In the genomic region with DNA sequence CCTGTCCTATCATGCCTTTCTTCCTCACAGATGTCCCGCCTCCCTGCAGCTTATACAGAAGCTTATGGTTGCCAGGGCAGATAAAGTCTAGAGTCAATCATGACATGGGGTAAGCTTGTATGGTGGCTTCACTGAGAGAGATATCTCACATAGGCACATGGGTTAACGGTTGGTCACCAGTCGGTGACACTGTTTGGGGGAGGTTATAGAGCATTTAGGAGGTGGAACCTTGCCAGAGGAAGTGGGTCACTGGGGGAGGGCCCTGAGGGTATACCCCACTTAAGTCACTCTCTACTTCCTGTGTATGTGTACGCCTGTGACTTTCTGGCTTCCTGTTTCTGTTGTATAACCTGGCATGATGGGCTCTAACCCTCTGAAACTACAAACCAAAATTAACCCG, we compare ENCODE assay signal across 12 mouse cellular contexts.
DNase-seq lines count a peak whose midpoint lies in the region; ATAC-seq and TF ChIP-seq lines count a peak whose summit lies in the region.
"Had no signal": no experiment of that assay in that cellular context is flagged by ENCODE, and none has a peak within 500 bp of the region (broad histone marks: within the 10 kb centered on the region; RNA-seq: fewer than 3 reads in every experiment).

No protein-coding gene starts in this region.

- H3K27me3 ChIP-seq in MEL (ENCODE audit: control insufficient read depth in 1 of 2, insufficient read depth in 2 of 2, low read length in 2 of 2), result no peaks in the 10 kb centered on the region
- H3K27me3 ChIP-seq in liver, embryonic 12.5 days (replicated peaks), result no peaks in the 10 kb centered on the region
- H3K27me3 ChIP-seq in hindbrain, embryonic 11.5 days (ENCODE audit: control insufficient read depth, insufficient read depth, low read length), result no peaks in the 10 kb centered on the region
- H3K27me3 ChIP-seq: megakaryocyte, embryonic 14.5 days had no signal

- peak; percentile 53 for DNase-seq in A20 (ENCODE audit: low read depth, low spot score)
- DNase-seq in MEL (ENCODE audit: low read depth, low spot score), result peak; percentile 98
- peak; percentile 57 to 58 for DNase-seq in spleen, postnatal 36 days (ENCODE audit: low spot score in 2 of 2)
- no peak for DNase-seq in hindbrain, embryonic 11.5 days (ENCODE audit: low spot score)
- no peak for DNase-seq in heart, postnatal 25 days (ENCODE audit: low spot score)
- no peak for DNase-seq in heart, postnatal 36 days
- no peak for DNase-seq in lung, postnatal 14 days
- DNase-seq: embryo, embryonic 11 days had no signal

- H3K36me3 ChIP-seq in MEL (ENCODE audit: control insufficient read depth in 1 of 2, insufficient read depth in 2 of 2, low read length in 2 of 2), result peaks cover 0 to 28% of the 10 kb centered on the region in 2 experiments; a peak in 2 of 4 replicates
- H3K36me3 ChIP-seq in liver, embryonic 12.5 days, result no peaks in the 10 kb centered on the region
- no peaks in the 10 kb centered on the region for H3K36me3 ChIP-seq in hindbrain, embryonic 11.5 days (ENCODE audit: control insufficient read depth, insufficient read depth, low read length)
- H3K36me3 ChIP-seq: limb, embryonic 10.5 days had no signal

- peak overlapping the region; percentile 74 for H3K27ac ChIP-seq in MEL (ENCODE audit: control insufficient read depth, low read depth, low read length)
- H3K27ac ChIP-seq in liver, embryonic 12.5 days, result no peak overlapping the region
- H3K27ac ChIP-seq in hindbrain, embryonic 11.5 days (ENCODE audit: low read depth, low read length), result no peak overlapping the region
- H3K27ac ChIP-seq: limb, embryonic 10.5 days had no signal

- no peak for TF ChIP-seq RAD21 in MEL (IDR thresholded peaks at IDR 0.05; ENCODE audit: low read depth, low read length)

- H3K4me2 ChIP-seq in liver, embryonic 12.5 days, result no peak overlapping the region
- H3K4me2 ChIP-seq in hindbrain, embryonic 11.5 days (replicated peaks; ENCODE audit: low read depth, low read length), result no peak overlapping the region

- intact Hi-C loops in heart, postnatal 25 days (cut with DNase I), result no loop called here
- intact Hi-C loops in heart, postnatal 36 days (cut with DNase I), result no loop called here

- WGBS in liver, embryonic 12.5 days (ENCODE audit: insufficient replicate concordance), result 34% methylated on average over 5 of the region's 5 CpGs
- 91% methylated on average over 5 of the region's 5 CpGs for WGBS in hindbrain, embryonic 11.5 days

- H3K4me3 ChIP-seq in MEL (ENCODE audit: control insufficient read depth in 1 of 2, insufficient read depth in 1 of 2, low read depth in 2 of 2, low read length in 2 of 2), result peak overlapping the region; percentile 24 to 27; a peak in 3 of 4 replicates
- H3K4me3 ChIP-seq in liver, embryonic 12.5 days, result no peak overlapping the region
- H3K4me3 ChIP-seq in hindbrain, embryonic 11.5 days (ENCODE audit: low read depth, low read length), result no peak overlapping the region
- H3K4me3 ChIP-seq: limb, embryonic 10.5 days had no signal

- no peaks in the 10 kb centered on the region for H3K9me3 ChIP-seq in MEL (replicated peaks; ENCODE audit: insufficient read depth, low read length)
- H3K9me3 ChIP-seq in liver, embryonic 12.5 days (replicated peaks), result no peaks in the 10 kb centered on the region
- H3K9me3 ChIP-seq in hindbrain, embryonic 11.5 days (ENCODE audit: control insufficient read depth, low read length), result no peaks in the 10 kb centered on the region
- H3K9me3 ChIP-seq: limb, embryonic 10.5 days; megakaryocyte, embryonic 14.5 days had no signal

- H3K79me2 ChIP-seq in MEL (ENCODE audit: control insufficient read depth, insufficient read depth, low read length, poor library complexity), result no peaks in the 10 kb centered on the region

- TF ChIP-seq EP300 in MEL (IDR thresholded peaks at IDR 0.05; ENCODE audit: low read depth in 1 of 2, low read length in 2 of 2), result peak; percentile 88 to 97

- no peak for TF ChIP-seq CTCF in MEL (IDR thresholded peaks at IDR 0.05 in 2 of 3, conservative IDR thresholded peaks at IDR 0.05 in 1 of 3; ENCODE audit: control insufficient read depth in 1 of 3, insufficient read depth in 1 of 3, low read depth in 2 of 3, low read length in 3 of 3, poor library complexity in 1 of 3, severe bottlenecking in 1 of 3)

- ATAC-seq in liver, embryonic 12.5 days, result peak; percentile 86
- ATAC-seq in hindbrain, embryonic 11.5 days (ENCODE audit: low FRiP score), result no peak
- ATAC-seq: intestine, embryonic 16.5 days had no signal

- H3K9ac ChIP-seq in MEL (ENCODE audit: control insufficient read depth, low read depth, low read length, poor library complexity, severe bottlenecking), result peak overlapping the region; percentile 16; the same call in 1 of the 2 replicates
- H3K9ac ChIP-seq in liver, embryonic 12.5 days, result no peak overlapping the region
- H3K9ac ChIP-seq in hindbrain, embryonic 11.5 days (ENCODE audit: low read depth, low read length), result no peak overlapping the region

- peaks cover 22 to 36% of the 10 kb centered on the region in 2 experiments for H3K4me1 ChIP-seq in MEL (ENCODE audit: control insufficient read depth in 1 of 2, insufficient read depth in 2 of 2, low read length in 2 of 2)
- H3K4me1 ChIP-seq in liver, embryonic 12.5 days, result peaks cover 48% of the 10 kb centered on the region
- 0 out of 2 replicates have a peak, but pooled peaks cover 3% of the 10 kb centered on the region for H3K4me1 ChIP-seq in hindbrain, embryonic 11.5 days (replicated peaks; ENCODE audit: control insufficient read depth, insufficient read depth, low read length)

- peak in 1 of 2 experiments; percentile 59; a peak in 2 of 4 replicates for TF ChIP-seq POLR2A in MEL (IDR thresholded peaks at IDR 0.05; ENCODE audit: control insufficient read depth in 1 of 2, insufficient read depth in 1 of 2, low read depth in 1 of 2, low read length in 2 of 2, poor library complexity in 1 of 2)

TF ChIP-seq in MEL, 35 proteins besides CTCF, POLR2A, EP300 and RAD21:
- TF ChIP-seq MEF2A (IDR thresholded peaks at IDR 0.05; ENCODE audit: extremely low read depth, insufficient replicate concordance, low read depth, low read length, poor library complexity, severe bottlenecking) (no peak), E2F4 (IDR thresholded peaks at IDR 0.05; ENCODE audit: borderline replicate concordance, low read depth, low read length) (0 out of 2 replicates have a peak, but pooled peaks have one; percentile 40), USF2 (IDR thresholded peaks at IDR 0.05; ENCODE audit: borderline replicate concordance in 1 of 2, insufficient read depth in 1 of 2, low read depth in 1 of 2, low read length in 2 of 2) (no peak), POLR2AphosphoS5 (IDR thresholded peaks at IDR 0.05; ENCODE audit: borderline replicate concordance, low read depth, low read length) (no peak), MYB (IDR thresholded peaks at IDR 0.05; ENCODE audit: low read depth, low read length) (peak; percentile 94), TAL1 (IDR thresholded peaks at IDR 0.05; ENCODE audit: low read length) (peak; percentile 79), TCF12 (IDR thresholded peaks at IDR 0.05; ENCODE audit: low read depth, low read length) (peak; percentile 85), USF1 (IDR thresholded peaks at IDR 0.05; ENCODE audit: low read depth, low read length) (peak; percentile 56), SMC3 (IDR thresholded peaks at IDR 0.05; ENCODE audit: low read depth, low read length) (peak; percentile 17; the same call in 1 of the 2 replicates), POLR2AphosphoS2 (IDR thresholded peaks at IDR 0.05; ENCODE audit: low read length) (no peak), CHD1 (IDR thresholded peaks at IDR 0.05; ENCODE audit: low read depth, low read length) (no peak), GABPA (IDR thresholded peaks at IDR 0.05; ENCODE audit: low read depth, low read length) (no peak), MXI1 (IDR thresholded peaks at IDR 0.05; ENCODE audit: low read depth, low read length) (peak; percentile 88), JUND (IDR thresholded peaks at IDR 0.05; ENCODE audit: low read depth, low read length) (no peak), BHLHE40 (IDR thresholded peaks at IDR 0.05; ENCODE audit: borderline replicate concordance, low read depth, low read length) (peak; percentile 68; the same call in 1 of the 2 replicates), ETS1 (IDR thresholded peaks at IDR 0.05; ENCODE audit: low read depth, low read length) (peak; percentile 91), KAT2A (conservative IDR thresholded peaks at IDR 0.05; ENCODE audit: low read depth, low read length) (0 out of 2 replicates have a peak, but pooled peaks have one; percentile 41), GATA1 (IDR thresholded peaks at IDR 0.05; ENCODE audit: low read depth, low read length) (peak; percentile 92), RCOR1 (IDR thresholded peaks at IDR 0.05; ENCODE audit: low read depth, low read length) (peak; percentile 74; the same call in 1 of the 2 replicates), ELF1 (IDR thresholded peaks at IDR 0.05; ENCODE audit: low read depth, low read length) (peak; percentile 82), ZKSCAN1 (IDR thresholded peaks at IDR 0.05; ENCODE audit: low read depth, low read length) (no peak), MAFK (IDR thresholded peaks at IDR 0.05; ENCODE audit: borderline replicate concordance, low read depth, low read length) (no peak), HCFC1 (IDR thresholded peaks at IDR 0.05; ENCODE audit: low read depth, low read length) (peak; percentile 77), CHD2 (IDR thresholded peaks at IDR 0.05; ENCODE audit: low read length) (peak; percentile 45), MAX (IDR thresholded peaks at IDR 0.05; ENCODE audit: low read length) (peak; percentile 88), MYC (IDR thresholded peaks at IDR 0.05; ENCODE audit: low read depth, low read length) (peak; percentile 88), SIN3A (IDR thresholded peaks at IDR 0.05; ENCODE audit: low read length) (peak; percentile 88), TBP (IDR thresholded peaks at IDR 0.05; ENCODE audit: low read depth, low read length) (peak; percentile 78), ZNF384 (IDR thresholded peaks at IDR 0.05; ENCODE audit: low read depth, low read length) (no peak), ZC3H11A (IDR thresholded peaks at IDR 0.05; ENCODE audit: low read depth, low read length) (no peak; the same call in 1 of the 2 replicates), MAZ (IDR thresholded peaks at IDR 0.05; ENCODE audit: low read depth, low read length) (peak; percentile 46; the same call in 1 of the 2 replicates), UBTF (IDR thresholded peaks at IDR 0.05; ENCODE audit: borderline replicate concordance, insufficient read depth, low read depth, low read length) (no peak)

Comparison
In these comparisons a context has a peak if more than half of its experiments do, and no peak if none do; other contexts are left out.
1. DNase-seq: peak in A20 (single experiment), MEL (single experiment) and spleen, postnatal 36 days (2 of 2); none in hindbrain, embryonic 11.5 days (single experiment), heart, postnatal 25 days (single experiment), heart, postnatal 36 days (0 of 2) and lung, postnatal 14 days (single experiment).
2. H3K4me3 ChIP-seq: peak in MEL (2 of 2); none in liver, embryonic 12.5 days (single experiment) and hindbrain, embryonic 11.5 days (single experiment).